Mouse (Mus musculus): ENCODE measurements around the gene Plvap.

- TF ChIP-seq GATA1 (IDR thresholded peaks at IDR 0.05; ENCODE audit: borderline replicate concordance, low read length) (no peak), CTCF (IDR thresholded peaks at IDR 0.05; ENCODE audit: low read depth, low read length) (no peak), POLR2AphosphoS5 (IDR thresholded peaks at IDR 0.05; ENCODE audit: insufficient replicate concordance, low read depth, low read length) (no peak), TAL1 (conservative IDR thresholded peaks at IDR 0.05; ENCODE audit: low read depth, low read length) (no peak)
These were observed 25.7 kb upstream of the Plvap start, which contains the start of gene Bst2 for GRCm38 (mm10) chr8:71537028-71537867.

All from G1E (cell line).